In the genomic region with DNA sequence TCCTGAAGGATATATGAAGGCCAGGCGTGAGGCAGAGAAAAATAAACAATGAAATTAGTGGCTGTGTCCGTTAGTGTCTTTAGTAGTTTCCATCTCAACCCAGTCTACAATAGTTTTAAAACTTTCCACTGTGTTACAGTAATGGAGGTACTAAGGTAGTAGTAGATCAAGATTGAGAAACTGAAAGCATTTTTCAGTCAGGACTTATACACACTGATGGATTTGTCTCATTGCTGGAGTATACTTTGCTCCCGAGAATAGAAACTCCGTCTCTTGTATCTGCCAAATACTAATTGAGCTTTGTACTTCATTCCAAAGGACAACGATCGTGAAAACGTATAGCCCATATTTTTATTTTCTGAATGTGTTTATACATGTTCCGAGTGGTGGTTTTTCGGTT, we compare ENCODE assay signal across 8 mouse cellular contexts. TPM values are rescaled to one million over a fixed set of nuclear protein-coding genes. Genes with fewer than 3 reads are reported as not detected.
DNase-seq lines count a peak whose midpoint lies in the region; ATAC-seq and TF ChIP-seq lines count a peak whose summit lies in the region.

No protein-coding gene starts in this region.

- peak overlapping the region; percentile 95 for H3K9ac ChIP-seq in heart, embryonic 12.5 days
- peak overlapping the region; percentile 97 for H3K9ac ChIP-seq in forebrain, embryonic 16.5 days (replicated peaks; ENCODE audit: low read depth, low read length)

- peaks cover 11% of the 10 kb centered on the region for H3K36me3 ChIP-seq in heart, embryonic 12.5 days
- H3K36me3 ChIP-seq in E14TG2a.4 (ENCODE audit: insufficient read depth, low read length) (peaks cover 16% of the 10 kb centered on the region), macrophage (ENCODE audit: inconsistent target) (peaks cover 2% of the 10 kb centered on the region; the same call in 1 of the 2 replicates)
- H3K36me3 ChIP-seq in forebrain, embryonic 16.5 days (ENCODE audit: control insufficient read depth, insufficient read depth): peaks cover 3% of the 10 kb centered on the region

- H3K4me2 ChIP-seq in heart, embryonic 12.5 days: peak overlapping the region; percentile 80
- H3K4me2 ChIP-seq in forebrain, embryonic 16.5 days (ENCODE audit: low read length): peak overlapping the region; percentile 86

- peaks cover 12% of the 10 kb centered on the region for H3K4me1 ChIP-seq in heart, embryonic 12.5 days (replicated peaks)
- peaks cover 31% of the 10 kb centered on the region for H3K4me1 ChIP-seq in E14TG2a.4 (replicated peaks; ENCODE audit: low read depth, low read length)
- H3K4me1 ChIP-seq in forebrain, embryonic 16.5 days (replicated peaks; ENCODE audit: control insufficient read depth, insufficient read depth, low read length): peaks cover 12% of the 10 kb centered on the region

- peak overlapping the region; percentile 91 for H3K4me3 ChIP-seq in heart, embryonic 12.5 days
- peak overlapping the region; percentile 96 for H3K4me3 ChIP-seq in E14TG2a.4 (replicated peaks; ENCODE audit: low read length)
- H3K4me3 ChIP-seq in forebrain, embryonic 16.5 days (replicated peaks; ENCODE audit: low read length): peak overlapping the region; percentile 99
- H3K4me3 ChIP-seq in macrophage (ENCODE audit: inconsistent target): peak overlapping the region; percentile 84

- H3K9me3 ChIP-seq in heart, embryonic 12.5 days (replicated peaks): no peaks in the 10 kb centered on the region
- no peaks in the 10 kb centered on the region for H3K9me3 ChIP-seq in E14TG2a.4 (ENCODE audit: low read length)
- H3K9me3 ChIP-seq in forebrain, embryonic 16.5 days (ENCODE audit: control insufficient read depth, low read length): no peaks in the 10 kb centered on the region

- no peaks in the 10 kb centered on the region for H3K27me3 ChIP-seq in heart, embryonic 12.5 days (replicated peaks)
- H3K27me3 ChIP-seq in E14TG2a.4 (ENCODE audit: insufficient read depth, low read length): no peaks in the 10 kb centered on the region
- no peaks in the 10 kb centered on the region for H3K27me3 ChIP-seq in forebrain, embryonic 16.5 days (replicated peaks; ENCODE audit: control insufficient read depth, insufficient read depth, low read length)

- no peak for ATAC-seq in heart, embryonic 12.5 days (ENCODE audit: insufficient number of reproducible peaks, low FRiP score)
- no peak for ATAC-seq in forebrain, embryonic 16.5 days

- peaks cover 81% of the 10 kb centered on the region for H3K79me2 ChIP-seq in macrophage (ENCODE audit: inconsistent target)

- 39% methylated on average over 9 of the region's 9 CpGs for WGBS in heart, embryonic 12.5 days
- WGBS in forebrain, embryonic 16.5 days: 33% methylated on average over 9 of the region's 9 CpGs
- WGBS in macrophage (ENCODE audit: missing documents): 28% methylated on average over 9 of the region's 9 CpGs

- TF ChIP-seq CTCF in E14TG2a.4 (conservative IDR thresholded peaks at IDR 0.05; ENCODE audit: low read length): no peak

- no peak for DNase-seq in heart, adult 8-10 months (ENCODE audit: low spot score)
- no peak for DNase-seq in ovary, adult 18-20 months (ENCODE audit: low spot score)
- DNase-seq in natural killer cell, adult 2 months (ENCODE audit: low spot score in 2 of 2): no peak
- DNase-seq in spleen, postnatal 36 days (ENCODE audit: low spot score in 2 of 2): no peak

- peak overlapping the region; percentile 96 for H3K27ac ChIP-seq in heart, embryonic 12.5 days (ENCODE audit: poor library complexity, severe bottlenecking)
- no peak overlapping the region; the same call in 1 of the 2 replicates for H3K27ac ChIP-seq in forebrain, embryonic 16.5 days (ENCODE audit: low read length)
- H3K27ac ChIP-seq in macrophage: peak overlapping the region; percentile 89

RNA-seq across cellular contexts. Expression of a gene that starts 1.0 kb away (rescaled TPM):
- 43.7 and 48.2 TPM in 2 replicates for polyA plus RNA-seq in heart, embryonic 12.5 days (2016; fragmentation: Nextera tagmentation; extraction: Ambion mirVana)
- 10 to 100 TPM; 18.7 to 26.2 (median 22.6) TPM for total RNA-seq in heart, adult 8-10 months (2022)
- polyA plus RNA-seq in forebrain, embryonic 16.5 days (2015; fragmentation: Nextera tagmentation; extraction: Ambion mirVana): 50.5 and 52.3 TPM in 2 replicates
- 100 to 1,000 TPM in 12 of 26 experiments, 10 to 100 TPM in 14; 45.6 to 162 (median 98.2) TPM for total RNA-seq in macrophage (2018; cell fraction: chromatin; rRNA removed)
- total RNA-seq in macrophage (2018; cell fraction: cytosol; rRNA removed): 10 to 100 TPM; 11.8 to 27.5 (median 21.2) TPM
- 100 to 1,000 TPM in 3 of 26 experiments, 10 to 100 TPM in 23; 44.1 to 145 (median 65.4) TPM for total RNA-seq in macrophage (2018; cell fraction: nucleus; rRNA removed)
- 22.5 to 28.2 TPM (median 26.3 TPM) in 3 replicates for polyA plus RNA-seq in macrophage (2018)

RNA-seq across cellular contexts. Expression of a gene that starts 1.1 kb away (rescaled TPM):
- polyA plus RNA-seq in heart, embryonic 12.5 days (2016; fragmentation: Nextera tagmentation; extraction: Ambion mirVana): 25.7 and 26.4 TPM in 2 replicates
- 10 to 100 TPM in 3 of 4 experiments, 1 to 10 TPM in 1; 9.8 to 12.1 (median 10.7) TPM for total RNA-seq in heart, adult 8-10 months (2022)
- 17.7 and 21.0 TPM in 2 replicates for polyA plus RNA-seq in forebrain, embryonic 16.5 days (2015; fragmentation: Nextera tagmentation; extraction: Ambion mirVana)
- 100 to 1,000 TPM in 2 of 26 experiments, 10 to 100 TPM in 24; 22.1 to 123 (median 69.4) TPM for total RNA-seq in macrophage (2018; cell fraction: chromatin; rRNA removed)
- 10 to 100 TPM in 11 of 26 experiments, 1 to 10 TPM in 15; 6.4 to 12.9 (median 9.3) TPM for total RNA-seq in macrophage (2018; cell fraction: cytosol; rRNA removed)
- total RNA-seq in macrophage (2018; cell fraction: nucleus; rRNA removed): 10 to 100 TPM; 16.4 to 81.2 (median 37.5) TPM
- polyA plus RNA-seq in macrophage (2018): 9.9 to 17.7 TPM (median 12.1 TPM) in 3 replicates
